Mouse (Mus musculus): ENCODE results near the gene 4930404H24Rik.

DNA sequence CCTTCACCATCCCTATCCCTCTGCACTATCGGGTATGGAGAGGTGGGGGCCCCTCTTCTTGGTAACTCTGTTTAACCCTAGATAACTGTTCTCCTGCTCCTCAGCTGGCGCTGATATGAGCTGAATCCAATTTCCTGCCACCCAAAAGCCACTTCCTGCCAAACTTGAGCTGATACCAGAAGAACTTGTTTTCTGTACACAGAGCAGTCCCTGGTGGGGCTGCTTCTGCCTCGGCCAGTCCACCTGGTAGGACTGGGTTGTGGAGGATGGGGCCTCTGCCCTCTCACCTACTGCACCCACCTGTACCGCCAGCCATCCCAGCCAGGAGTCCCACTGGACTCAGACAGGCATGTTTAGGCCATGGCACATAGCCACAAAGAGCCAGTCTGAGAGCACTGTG is 3.2 kb downstream of the 4930404H24Rik start:
- TF ChIP-seq CTCF (IDR thresholded peaks at IDR 0.05; ENCODE audit: low read depth) (no peak), EP300 (optimal IDR thresholded peaks at IDR 0.05) (peak; percentile 41)
